Mouse (Mus musculus) lung, adult 2 months (tissue): ENCODE measurements at regions not wholly inside any gene's neighbourhood (a gene's known extent, or its start where the extent isn't known, plus 50 kb on each side); places are given as distances from the start of the nearest gene placed in this dataset.

Experiments used
- CTCF ChIP-seq: fragments of 200-500 bp; IDR thresholded peaks from 2 replicates; pipeline ENCODE4 v1.5.1; 2011; ENCODE audit warnings: mild to moderate bottlenecking, low read length, control low read depth; ENCODE audit not compliant: insufficient read depth
- POLR2A ChIP-seq: fragments of 200-500 bp; IDR thresholded peaks from 2 replicates; pipeline ENCODE4 v1.6.1; 2011; ENCODE audit warnings: low read depth, mild to moderate bottlenecking, control low read depth, low read length, borderline replicate concordance; ENCODE audit errors: extremely low read depth

DNA sequence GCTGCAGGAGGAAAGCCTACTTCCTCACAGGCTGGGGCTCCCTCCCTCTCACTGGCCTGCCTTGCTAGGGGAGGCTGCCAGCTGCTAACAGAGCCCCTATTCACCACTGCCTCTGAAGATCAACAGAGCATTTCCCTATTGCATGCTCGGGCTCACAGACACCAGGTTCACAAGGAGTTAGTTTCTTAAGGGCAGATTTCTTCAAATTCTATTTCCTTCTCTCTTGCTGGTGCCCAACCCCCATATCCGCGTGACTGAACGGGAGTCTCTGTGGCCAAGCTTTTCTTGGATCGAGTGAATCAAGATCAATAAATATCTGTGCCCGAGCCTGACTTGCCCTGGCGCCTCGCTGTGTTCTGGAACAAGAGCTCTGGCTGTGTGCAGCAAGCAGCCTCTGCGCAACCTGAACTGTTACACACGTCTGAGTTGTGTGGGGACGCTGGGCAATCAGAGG, 98.9 kb upstream of the Gdf10 start:
- TF ChIP-seq CTCF: no peak
- TF ChIP-seq POLR2A: no peak
